Mouse (Mus musculus) adrenal gland, postnatal 25 days (tissue): ENCODE measurements around the gene Ercc6. TPM values are rescaled to one million over a fixed set of nuclear protein-coding genes. Genes with fewer than 3 reads are reported as not detected.

Source experiments
- DNase-seq: peaks from one replicate; pipeline ENCODE4 v3.0.0; 2021; ENCODE audit warnings: mixed read lengths
- long read RNA-seq: library from polyadenylated mRNA; stranded (forward); transcript quantifications from one replicate; pipeline ENCODE4 v2.0.0, GENCODE M21; 2021
- total RNA-seq: library from RNA; stranded (reverse); gene quantifications from 2 replicates; pipeline ENCODE4 v1.2.3, GENCODE M21; 2021

The Ercc6 gene
- total RNA-seq, result 14.5 and 14.6 TPM in 2 replicates
- long read RNA-seq, partial matches to known transcripts, result 1 of 4 reads
- long read RNA-seq, other reads (novel, unspliced or antisense), result 3 of 4 reads

DNA sequence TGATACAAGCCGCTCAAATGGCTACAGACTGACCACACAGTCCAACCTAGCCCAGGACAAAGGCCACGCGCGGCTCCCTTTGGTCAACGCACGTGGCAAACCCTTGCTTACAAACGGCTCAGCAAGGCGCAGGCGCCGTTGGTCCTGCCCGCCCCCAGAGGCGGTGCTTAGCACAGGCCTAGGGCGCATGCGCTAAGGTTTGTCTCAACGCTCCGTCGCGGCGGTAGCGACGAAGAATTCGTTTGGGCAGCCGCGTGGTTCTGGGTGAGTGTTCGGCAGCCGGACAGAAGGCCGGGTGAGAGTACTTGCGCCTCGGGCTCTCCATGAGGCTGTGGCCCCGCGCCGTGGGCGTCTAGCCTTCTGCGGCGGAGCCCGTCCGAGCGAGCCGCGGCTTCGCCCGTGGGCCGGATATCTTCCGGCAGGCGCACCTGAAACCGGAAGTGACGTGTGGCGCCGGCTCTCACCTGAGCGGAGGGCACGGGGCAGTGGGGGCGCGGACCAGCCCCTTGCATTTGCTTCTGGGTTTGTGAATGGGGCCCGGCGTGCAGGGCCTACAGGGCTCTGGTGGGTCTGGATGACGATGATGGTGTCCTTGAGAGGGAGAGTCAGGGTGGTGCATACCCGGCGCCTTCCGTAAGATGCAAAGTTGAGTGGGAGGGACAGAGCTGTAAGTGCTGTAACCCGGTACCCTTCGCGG is at the start of gene Ercc6:
TSS of gene Ercc6 (plus strand) at position 186 of the 697 bp plus-strand sequence.
- DNase-seq, result peak; percentile 96

DNA sequence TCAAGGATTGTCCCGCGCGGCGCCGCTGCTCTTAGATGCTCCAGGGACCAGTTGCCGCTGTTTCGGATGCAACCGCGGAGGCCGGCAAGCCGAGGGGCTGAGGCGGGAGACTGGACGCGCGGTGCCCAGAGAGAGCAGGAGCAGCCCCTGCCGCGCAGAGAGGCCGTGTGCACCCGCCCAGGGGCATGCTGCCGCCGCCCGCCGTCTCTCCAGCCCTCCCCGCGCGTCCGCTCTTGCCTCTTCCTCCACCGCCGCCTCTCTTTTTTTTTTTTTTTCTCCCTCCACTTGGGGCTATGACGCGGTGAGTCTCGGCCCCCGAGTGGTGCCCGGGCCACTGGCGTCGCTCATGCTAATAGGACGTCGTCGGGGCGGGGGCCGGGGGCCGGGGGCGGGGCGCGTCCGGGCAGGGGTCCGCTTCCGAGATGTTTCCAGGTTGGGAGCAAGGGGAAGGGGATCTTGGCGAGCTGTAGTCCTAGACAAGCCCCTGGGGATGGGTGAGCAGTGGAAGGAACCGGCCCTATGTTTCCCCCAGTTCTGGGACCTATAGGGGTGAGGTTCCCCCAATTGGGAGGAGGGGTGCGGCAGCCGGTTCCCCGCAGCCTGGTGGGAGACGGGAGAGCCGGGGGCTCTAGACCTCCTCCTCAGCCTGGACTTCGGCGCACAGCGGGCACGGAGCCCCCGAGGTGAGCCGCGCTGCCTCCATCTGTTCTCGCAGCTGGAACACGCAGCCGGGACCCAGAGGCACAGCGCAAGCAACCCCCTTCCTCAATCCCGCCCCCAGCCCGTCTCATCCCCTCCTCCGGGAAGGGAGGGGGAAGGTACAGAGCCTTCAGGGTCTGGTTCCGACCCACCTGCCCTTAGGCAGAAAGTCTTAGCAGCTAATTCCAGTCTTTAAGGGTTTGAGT is 48.5 kb upstream of the Ercc6 start, which contains the start of gene Slc18a3:
TSS of gene Slc18a3 (minus strand) at position 250 of the 905 bp plus-strand sequence.
- no peak for DNase-seq

DNA sequence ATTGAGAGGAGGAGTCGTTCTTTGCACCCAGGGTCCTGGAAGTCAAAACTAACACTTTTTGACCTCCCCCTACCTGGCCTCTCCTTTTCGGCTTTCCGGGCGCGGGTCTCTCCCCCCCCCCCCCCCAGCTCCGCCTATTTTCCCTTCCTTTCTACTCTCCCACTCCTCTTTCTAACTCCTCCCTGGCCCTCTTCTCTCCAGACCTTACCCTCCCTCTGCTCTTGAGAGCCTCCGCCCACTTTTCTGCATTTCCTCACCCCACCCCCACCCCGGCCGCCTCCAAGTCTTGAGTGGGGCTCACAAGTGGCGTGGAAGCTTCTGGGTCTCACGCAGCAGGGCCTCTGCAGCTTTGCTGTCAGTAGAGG is 47.8 kb upstream of the Ercc6 start:
- DNase-seq, result no peak

DNA sequence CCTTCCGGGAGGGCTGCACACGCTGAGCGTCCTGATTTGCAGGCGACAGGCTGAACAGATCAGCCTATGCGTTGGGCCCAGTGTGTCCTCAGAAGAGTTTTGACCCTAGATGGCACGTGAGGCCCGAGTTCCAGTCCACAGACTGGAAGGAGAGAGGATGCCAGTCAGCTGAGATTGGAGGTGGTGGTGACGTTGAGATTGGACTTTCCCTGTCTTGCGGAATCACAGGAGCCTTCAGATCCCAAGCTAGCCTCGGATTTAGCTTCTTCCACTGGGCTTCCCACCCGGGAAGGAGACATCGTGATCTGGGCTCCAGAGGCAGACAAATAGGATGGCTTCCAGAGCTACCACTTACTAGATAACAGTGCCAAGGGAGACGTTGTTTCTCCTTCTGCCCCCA is 47.4 kb upstream of the Ercc6 start, which contains the start of gene Chat:
TSS of gene Chat (minus strand) at position 101 of the 400 bp plus-strand sequence.
- DNase-seq, result no peak

DNA sequence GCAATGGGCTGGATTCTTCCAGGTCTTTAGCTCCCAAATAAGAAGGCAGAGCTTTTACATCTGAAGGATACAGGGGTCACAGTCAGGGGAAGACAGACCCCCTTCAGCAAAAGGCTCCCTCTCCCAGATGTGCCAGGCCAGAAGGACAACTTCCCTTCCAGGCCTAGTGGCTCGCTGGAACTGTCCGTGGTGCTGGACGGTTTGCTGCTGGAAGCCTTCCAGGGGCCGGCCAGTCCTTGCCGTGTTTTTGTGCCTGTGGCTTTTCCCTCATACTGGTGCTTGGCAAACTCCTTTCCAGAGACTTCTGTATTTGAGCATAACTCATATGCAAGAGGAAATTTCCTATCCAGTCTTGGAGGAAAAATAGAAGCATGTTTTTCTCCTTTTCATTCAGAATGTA is 45.7 kb upstream of the Ercc6 start:
- DNase-seq, result peak; percentile 79

DNA sequence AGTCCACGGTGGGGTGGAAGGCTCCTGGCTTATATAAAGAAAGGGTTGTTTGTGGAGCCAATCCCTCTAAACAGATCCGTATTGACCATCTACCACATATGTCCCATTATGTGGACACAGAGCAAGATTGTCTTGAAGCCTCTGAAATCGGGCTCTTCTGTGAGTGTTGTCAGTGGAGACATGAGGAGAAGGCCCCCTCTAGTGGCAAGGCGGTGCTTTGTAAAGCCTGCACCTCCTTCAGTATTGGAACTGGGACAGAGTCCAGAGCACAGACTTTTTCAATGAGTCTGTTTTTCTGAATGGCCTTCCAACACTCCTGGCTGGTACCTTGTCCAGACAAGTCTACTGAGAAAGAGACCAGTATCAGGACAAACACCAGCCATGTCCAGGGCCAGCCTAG is 40.3 kb upstream of the Ercc6 start:
- peak; percentile 61 for DNase-seq

DNA sequence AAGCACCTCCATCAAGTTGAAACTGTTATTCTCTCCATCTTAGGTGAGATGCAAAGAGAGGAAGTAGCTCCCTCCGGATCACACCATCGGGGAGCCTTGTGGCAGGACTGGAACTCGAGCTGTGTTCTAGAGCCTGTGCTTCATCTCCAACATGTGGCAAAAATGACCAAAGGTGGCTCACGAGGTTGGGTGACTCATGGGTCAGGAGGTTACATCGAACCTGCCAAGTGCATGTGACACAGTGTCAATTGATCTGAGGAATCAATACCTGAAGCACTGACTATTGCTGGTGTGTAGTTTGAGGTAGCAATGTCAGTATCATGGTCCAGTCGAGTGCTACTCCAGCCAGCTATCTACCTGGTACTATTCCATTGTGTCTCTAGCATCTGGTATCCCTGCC is 36.8 kb upstream of the Ercc6 start:
- no peak for DNase-seq

DNA sequence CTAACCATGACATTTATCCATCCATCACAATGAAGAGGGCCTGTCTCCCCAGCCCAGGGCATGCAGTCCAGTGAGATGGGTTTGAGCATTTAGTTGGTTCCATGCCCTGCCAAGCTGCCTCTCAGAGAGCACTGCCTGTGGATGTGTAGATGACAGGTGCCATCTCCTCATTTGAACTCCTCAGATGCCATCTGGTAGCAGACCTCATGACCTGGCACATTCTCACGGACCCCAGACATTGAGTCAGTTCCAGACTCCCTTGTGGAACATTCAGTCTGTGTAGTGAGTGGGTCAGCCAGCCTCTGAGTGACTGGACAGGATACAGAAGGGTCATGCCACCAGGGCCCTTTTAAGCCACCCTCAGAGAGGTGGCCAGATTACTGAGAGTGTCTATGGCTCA is 35.7 kb upstream of the Ercc6 start:
- DNase-seq, result no peak

DNA sequence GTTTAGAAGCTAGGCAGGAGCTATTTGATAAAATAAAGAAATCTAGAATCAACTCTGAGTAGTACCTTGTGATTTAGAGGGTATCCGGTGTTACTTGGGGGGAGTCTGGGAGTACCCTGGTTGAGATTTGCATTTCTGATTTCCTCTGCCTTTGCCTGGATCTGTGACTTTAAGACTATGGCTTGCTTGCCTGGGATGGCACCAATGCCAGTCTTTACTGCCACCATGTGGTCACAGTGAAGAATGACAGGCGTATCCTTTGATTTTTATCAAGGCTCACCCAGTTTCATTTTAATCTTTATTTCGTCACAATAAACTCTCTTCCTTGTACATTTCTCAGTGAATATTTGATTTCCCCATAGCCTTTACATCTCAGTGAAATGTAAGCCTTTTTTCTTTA is 31.3 kb upstream of the Ercc6 start:
- no peak for DNase-seq

DNA sequence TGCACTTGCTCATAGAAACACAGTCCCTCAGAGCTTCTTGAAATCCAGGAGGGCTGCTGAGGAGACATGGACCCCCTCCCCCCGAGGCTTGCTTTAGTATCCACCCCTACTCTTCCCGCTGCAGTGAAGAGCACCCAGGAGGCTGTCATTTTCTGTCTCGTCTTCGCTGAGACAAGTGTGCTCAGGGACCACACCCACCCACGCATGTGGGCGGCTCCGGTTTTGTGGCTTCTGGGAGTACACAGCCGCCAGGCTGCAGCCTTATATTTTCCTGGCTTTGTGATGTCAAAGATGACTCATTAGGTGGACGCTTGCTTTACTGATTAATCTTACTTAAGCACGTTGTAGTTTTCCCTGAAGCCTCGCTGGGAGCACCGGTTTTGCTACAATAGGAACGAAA is 20.8 kb upstream of the Ercc6 start:
- peak; percentile 15 for DNase-seq

DNA sequence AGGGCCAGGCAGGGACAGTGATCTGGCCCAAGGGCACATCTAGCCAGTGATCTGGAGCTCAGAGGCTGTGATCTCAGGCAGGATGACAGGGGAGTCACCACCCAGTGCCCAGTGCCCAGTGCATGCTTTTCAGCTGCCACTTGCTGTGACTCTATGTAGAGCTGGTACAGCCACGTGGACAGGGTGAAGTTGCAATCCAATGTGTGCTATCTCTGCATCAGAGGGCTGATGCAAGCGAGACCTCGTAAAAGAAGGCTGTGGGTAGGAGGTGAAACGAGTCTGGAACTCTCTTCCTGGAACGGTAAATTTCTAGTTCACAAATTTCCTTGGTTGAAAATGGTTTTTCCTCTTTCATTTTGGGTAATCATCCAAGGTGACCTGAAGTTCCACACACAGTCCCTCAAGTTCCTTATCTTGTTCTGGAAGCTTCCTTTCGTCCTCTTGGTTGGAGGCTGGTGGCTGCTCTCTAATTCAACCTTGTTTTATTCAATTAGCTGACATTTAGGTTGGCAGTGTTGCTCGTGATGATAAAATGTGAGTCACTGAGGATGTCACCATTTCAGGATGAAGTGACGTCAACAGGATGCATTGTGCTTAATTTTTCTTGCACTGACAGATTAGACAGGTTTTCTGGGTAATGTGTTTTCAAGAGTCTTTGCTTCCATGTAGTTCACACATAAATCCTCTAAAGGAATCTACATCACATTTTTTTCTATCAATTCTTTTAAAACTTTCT is 17.0 kb upstream of the Ercc6 start:
- DNase-seq, result peak; percentile 12

DNA sequence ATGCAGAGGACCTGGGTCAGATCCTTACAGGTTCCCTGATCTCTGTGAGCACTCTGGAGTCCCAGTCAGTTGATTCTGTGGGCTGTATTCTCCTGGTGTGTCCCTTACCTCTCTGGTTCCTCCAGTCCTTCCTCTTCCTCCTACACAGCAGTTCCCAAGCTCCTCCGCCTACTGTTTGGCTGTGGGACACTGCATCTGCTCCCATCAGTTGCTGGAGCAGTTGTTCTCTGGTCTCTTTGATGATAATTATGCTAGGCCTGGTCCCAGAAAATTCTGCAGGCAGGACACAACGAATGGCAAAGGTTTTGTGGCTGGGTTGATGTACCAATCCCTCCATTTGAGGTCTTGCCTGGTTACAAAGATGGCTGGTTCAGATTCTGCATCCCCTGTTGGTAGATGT is 12.0 kb upstream of the Ercc6 start:
- DNase-seq, result no peak

DNA sequence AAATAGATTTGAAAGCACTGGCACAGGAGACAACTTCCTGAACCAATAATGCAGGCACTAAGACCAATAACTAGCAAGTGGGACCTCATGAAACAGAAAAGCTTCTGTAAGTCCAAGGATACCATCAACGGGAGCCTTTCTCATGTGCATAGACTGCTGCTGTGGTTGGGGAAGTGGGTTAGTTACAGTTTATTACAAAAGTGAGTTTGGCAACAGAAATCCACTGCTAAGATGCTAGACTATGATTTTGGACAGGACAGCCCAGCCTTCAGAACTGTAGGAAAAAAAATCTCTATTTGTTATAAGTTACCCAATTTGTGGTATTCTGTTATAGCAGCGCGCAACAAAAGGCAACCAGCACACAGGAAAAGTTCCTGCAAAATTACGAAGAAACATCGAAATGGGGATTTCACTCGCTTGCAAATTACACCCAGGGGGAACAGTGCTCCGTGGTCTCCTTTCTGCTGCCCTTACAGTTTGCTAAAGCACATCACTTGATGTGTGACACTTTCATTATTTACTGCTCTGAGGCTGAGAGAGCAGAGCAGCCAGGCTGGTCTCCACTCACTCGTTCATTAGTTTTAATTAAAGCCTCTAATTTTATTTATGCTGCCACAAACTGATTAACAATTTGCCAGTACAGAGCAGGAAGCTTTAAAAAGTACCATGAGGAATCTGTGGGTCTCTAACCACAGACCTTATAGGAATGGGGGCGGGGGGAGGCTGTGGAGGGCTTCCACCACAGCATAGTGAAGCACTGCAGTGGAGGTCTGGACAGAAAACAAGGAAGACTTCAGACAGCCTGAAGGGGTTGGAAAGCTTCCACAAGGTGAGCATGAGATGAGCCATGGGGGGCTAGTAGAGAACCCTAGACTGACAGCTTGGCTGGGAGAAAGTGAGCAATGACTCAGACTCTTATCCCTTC is 10.3 kb upstream of the Ercc6 start:
- no peak for DNase-seq

DNA sequence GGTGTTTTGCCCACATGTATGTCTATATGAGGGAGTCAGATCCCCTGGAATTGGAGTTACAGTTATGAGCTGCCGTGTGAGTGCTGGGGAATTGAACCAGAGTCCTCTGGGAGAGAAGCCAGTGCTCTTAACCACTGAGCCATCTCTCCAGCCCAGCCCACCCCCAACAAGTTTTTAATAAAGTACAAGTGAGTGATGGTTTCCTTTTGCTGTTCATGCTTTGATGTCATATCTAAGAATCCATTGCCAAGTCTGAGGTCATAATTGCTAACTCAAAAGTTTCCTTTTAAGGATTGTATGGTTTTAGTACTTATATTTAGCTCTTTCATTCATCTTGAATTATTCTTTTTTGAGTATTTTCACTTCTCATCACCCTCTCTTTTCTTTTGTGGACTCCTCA is 9.4 kb upstream of the Ercc6 start:
- no peak for DNase-seq

DNA sequence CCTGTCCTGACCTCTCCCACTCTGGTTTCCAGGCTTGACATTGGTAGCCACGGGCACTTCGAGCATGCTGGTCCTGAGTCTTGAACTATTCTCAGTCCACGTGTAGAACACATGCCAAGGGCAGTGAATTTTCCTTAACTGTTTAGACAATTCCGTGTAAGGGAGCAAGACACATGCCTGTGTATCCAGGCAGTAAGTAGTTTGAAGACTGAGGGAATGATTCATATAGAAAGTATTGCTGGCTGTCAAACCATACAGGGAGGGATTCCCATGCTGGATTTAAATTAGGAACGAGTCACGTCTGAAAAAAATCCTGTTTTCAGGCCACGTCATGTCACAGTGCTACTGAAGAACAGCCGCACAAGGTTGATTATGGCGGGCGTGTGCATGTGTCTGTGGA is 7.0 kb upstream of the Ercc6 start:
- DNase-seq, result no peak

DNA sequence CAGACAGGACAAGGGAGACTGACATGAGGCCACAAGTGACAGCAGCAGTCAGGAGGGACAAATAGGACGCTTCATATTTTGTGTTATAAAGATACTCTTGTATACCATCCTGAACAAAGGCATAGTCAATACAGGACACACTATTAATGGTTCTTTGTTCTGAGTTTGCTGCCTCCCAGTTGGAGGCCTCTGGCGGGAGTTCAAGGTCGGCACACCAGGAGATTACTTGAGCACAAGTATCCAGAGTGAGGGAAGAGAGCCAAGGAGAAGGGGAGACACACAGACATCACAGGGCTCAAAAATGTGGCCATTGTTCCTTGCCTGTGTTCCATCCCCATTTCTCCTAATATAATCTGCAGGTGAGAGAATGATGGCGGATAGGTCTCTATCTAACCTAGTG is 6.1 kb upstream of the Ercc6 start:
- DNase-seq, result peak; percentile 36

DNA sequence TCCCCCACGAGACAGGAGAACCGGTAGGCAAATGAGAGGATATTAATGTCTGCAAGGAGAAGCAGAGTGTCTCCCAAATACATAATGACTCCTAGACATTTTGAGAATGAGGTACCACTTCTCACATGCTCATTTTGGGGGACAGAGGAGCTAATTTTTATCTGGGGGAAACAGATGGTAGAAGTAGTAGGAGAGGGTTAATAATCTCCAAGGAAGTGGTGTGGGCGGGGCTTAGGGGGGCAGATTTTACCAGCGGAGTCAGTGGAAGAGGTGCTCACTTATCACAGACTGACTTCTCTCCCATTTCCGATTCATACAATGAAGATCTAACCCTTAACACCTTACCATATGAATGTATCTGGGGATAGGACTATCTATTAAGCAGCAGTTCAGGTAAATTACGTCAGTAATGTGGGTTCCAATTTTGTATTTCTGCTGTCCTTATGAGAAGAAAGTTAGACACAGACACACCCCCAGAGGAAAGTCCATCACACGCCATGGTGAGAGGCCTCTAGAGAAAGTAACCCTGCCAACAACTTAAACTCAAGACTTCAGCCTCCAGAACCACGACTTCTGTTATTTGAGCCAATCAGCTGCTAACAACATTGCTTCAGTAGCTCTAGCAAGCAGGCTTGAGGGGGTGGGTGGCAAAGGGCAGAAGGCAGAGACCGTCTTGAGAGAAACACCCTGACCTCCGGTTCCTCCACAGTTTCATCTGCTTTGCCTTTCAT is 5.1 kb upstream of the Ercc6 start:
- DNase-seq, result no peak

DNA sequence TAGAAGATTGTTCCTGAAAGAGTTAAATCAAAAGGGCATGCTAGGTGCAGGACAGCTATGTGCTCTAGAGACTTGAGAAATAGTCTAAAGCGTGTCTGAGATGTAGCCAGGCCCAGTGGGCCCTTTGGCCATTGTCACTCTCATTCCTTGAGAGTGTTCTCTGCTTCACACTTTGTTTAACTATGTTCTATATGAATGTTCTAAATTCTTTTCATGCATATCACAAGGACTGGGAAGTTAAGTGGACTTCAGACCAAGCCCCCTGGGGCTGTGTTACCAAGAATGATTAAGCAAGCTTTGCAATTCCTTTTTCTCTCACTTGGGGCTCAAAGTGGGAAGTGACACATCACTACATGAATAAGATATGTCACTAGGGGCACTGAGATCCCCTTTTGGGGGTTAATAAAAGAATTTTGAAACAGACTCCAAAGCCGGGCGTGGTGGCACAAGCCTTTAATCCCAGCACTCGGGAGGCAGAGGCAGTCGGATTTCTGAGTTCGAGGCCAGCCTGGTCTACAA is 3.8 kb upstream of the Ercc6 start:
- DNase-seq, result no peak

DNA sequence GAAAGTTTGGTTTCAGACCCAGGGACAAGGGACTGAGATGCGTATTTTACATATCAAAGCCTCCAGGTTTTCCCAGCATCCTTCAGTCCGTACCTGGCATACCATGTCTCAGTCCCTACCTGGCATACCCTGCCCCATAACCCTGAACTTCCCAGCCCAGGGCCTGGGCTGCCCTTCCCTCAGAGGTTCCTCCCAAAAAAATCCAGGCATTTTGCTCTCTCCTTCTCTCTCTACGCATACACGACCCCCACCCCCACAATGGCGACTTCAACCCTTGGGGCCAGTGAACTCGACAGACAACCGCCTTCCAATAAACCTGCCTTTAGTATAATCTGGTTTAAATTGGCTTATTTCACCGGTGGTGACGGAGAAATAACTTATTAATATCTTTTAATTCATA is 409 bp upstream of the Ercc6 start:
- DNase-seq, result no peak

DNA sequence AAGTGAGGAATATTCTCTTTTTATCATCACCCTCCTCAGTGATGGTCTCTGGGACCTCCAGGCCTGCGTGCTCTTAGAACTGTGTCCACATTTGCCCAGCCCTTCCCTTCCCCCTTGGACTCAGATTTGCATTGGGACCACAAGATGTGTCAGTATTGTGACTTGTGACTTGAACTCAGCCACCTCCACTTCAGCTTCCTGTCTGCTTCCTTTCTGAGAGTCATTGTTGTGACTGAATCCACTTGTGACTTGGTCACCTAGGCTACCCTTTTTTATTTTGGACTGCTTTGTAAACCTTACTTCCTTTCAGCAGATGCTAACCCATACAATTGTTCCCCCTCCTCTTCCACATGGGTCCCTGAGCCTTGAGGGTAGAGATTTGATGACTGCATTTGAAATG is 2.8 kb downstream of the Ercc6 start:
- DNase-seq, result no peak

DNA sequence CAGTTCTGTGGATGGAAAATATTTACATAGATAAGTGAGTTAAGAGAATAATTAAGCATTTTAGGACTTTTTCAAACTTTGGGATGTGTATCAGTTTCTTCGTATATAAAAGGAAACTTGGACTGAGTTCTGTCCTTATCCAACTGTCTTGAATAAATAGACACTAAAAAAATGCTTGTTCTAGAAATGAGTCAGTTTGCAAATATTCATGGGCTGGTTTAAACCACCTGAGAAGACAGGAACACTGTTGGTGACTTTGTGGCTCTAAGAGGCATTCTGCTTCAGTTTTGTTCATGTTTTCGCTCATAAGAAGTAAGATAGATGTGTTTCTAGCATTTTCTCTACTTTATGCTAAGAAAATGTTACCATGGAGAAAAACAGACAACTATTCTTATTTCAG is 5.2 kb downstream of the Ercc6 start:
- no peak for DNase-seq
